Mouse (Mus musculus) liver, embryonic 12.5 days (tissue): ENCODE results near the gene Tfap2c. TPM values are rescaled to one million over a fixed set of nuclear protein-coding genes. Genes with fewer than 3 reads are reported as not detected.

Experiments used
- ATAC-seq: fragments of 200-750 bp; cut with Nextera tagmentation; 2 replicates; pipeline ENCODE4 v1.8.0; 2017; ENCODE audit warnings: moderate number of reproducible peaks, mild to moderate bottlenecking, moderate library complexity
- H3K27ac ChIP-seq: fragments of 300-500 bp; sonication (generic); 2 replicates; pipeline ENCODE4 v1.5.1; 2016; ENCODE audit warnings: mild to moderate bottlenecking
- H3K27me3 ChIP-seq: fragments of 300-500 bp; sonication (generic); replicated peaks from 2 replicates; pipeline ENCODE4 v1.6.1; 2016; ENCODE audit warnings: mild to moderate bottlenecking, moderate library complexity
- H3K36me3 ChIP-seq: fragments of 300-500 bp; sonication (generic); 2 replicates; pipeline ENCODE4 v1.6.1; 2016; ENCODE audit warnings: mild to moderate bottlenecking, moderate library complexity
- H3K4me1 ChIP-seq: fragments of 300-500 bp; sonication (generic); 2 replicates; pipeline ENCODE4 v1.6.1; 2016
- H3K4me2 ChIP-seq: fragments of 300-500 bp; sonication (generic); 2 replicates; pipeline ENCODE4 v1.6.1; 2016; ENCODE audit warnings: mild to moderate bottlenecking, moderate library complexity
- H3K4me3 ChIP-seq: fragments of 300-500 bp; sonication (generic); 2 replicates; pipeline ENCODE4 v1.5.1; 2016; ENCODE audit warnings: mild to moderate bottlenecking, moderate library complexity
- H3K9ac ChIP-seq: fragments of 300-500 bp; sonication (generic); 2 replicates; pipeline ENCODE4 v1.6.1; 2016; ENCODE audit warnings: mild to moderate bottlenecking, moderate library complexity
- H3K9me3 ChIP-seq: fragments of 300-500 bp; sonication (generic); replicated peaks from 2 replicates; pipeline ENCODE4 v1.6.1; 2016; ENCODE audit warnings: mild to moderate bottlenecking, moderate library complexity
- WGBS: fragments of 180-500 bp; shearing (Covaris S2); methylation state at CpG from one replicate; pipeline ENCODE4 v1.1.7; 2016; ENCODE audit not compliant: insufficient replicate concordance; 5-methylcytosine and 5-hydroxymethylcytosine counted together
- polyA plus RNA-seq: library from polyadenylated mRNA; unstranded; fragments of >200 nt; fragmentation: Nextera tagmentation; extraction: Ambion mirVana; gene quantifications from 2 replicates; pipeline ENCODE4 v1.2.1, GENCODE M21; 2016

The Tfap2c gene
- polyA plus RNA-seq, 1 experiment from 2014 or later = not detected

DNA sequence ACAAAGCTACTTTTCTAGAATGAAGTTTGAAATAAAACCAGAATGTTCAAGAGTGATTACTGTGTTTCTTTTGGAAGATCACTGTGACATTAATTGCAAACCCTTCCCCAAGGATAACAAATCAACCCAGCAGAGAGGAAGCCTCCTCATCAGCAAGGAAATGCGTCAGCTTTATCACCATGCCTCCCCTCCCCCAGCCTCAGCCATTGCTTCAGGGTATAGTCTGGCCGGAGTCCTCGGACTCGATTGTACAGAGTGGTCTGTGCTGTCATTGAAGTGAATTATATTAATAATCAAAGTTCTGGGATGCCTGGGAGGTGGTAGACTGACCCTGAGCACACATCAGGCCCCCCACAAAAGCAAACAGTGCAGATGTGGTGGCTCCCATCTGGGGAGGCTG is 5.4 kb upstream of the Tfap2c start:
- Histone ChIP-seq H3K4me3 (no peak overlapping the region), H3K27me3 (peaks cover 80% of the 10 kb centered on the region), H3K4me1 (peaks cover 12% of the 10 kb centered on the region; the same call in 1 of the 2 replicates), H3K9ac (no peak overlapping the region), H3K27ac (no peak overlapping the region), H3K9me3 (no peaks in the 10 kb centered on the region), H3K4me2 (no peak overlapping the region), H3K36me3 (no peaks in the 10 kb centered on the region)
- ATAC-seq = no peak
- 21% methylated on average over 4 of the region's 4 CpGs for WGBS

DNA sequence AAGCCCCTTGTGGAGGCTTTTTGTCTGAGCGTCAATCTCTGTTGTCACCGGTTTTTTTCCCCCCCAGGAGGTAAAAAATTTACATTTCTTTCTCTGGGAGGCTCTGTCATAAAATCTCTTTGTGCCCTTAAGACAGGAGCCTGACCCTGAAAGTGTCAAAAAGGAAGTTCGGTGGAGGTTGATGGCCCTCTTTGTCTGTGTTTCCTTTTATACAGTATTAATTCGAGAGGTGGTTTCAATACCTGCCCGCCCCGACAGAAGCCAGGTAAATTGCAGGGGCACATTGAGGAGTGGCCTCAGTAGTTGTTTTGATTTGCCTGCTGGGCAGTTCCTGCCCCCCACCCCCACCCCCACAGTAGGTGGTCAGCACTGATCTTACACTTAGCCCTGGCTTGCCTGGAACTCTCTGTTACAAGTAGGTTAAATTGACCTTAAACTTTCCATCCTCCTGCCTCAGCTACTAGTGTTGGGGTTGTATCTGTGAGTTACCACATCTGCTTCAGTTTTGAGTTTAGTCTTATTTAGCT is 4.7 kb upstream of the Tfap2c start:
- Histone ChIP-seq H3K27ac (no peak overlapping the region), H3K4me3 (no peak overlapping the region), H3K27me3 (peaks cover 87% of the 10 kb centered on the region), H3K9ac (no peak overlapping the region), H3K4me1 (peaks cover 19% of the 10 kb centered on the region), H3K36me3 (no peaks in the 10 kb centered on the region), H3K4me2 (no peak overlapping the region), H3K9me3 (no peaks in the 10 kb centered on the region)
- WGBS = 16% methylated on average over 6 of the region's 6 CpGs
- no peak for ATAC-seq

DNA sequence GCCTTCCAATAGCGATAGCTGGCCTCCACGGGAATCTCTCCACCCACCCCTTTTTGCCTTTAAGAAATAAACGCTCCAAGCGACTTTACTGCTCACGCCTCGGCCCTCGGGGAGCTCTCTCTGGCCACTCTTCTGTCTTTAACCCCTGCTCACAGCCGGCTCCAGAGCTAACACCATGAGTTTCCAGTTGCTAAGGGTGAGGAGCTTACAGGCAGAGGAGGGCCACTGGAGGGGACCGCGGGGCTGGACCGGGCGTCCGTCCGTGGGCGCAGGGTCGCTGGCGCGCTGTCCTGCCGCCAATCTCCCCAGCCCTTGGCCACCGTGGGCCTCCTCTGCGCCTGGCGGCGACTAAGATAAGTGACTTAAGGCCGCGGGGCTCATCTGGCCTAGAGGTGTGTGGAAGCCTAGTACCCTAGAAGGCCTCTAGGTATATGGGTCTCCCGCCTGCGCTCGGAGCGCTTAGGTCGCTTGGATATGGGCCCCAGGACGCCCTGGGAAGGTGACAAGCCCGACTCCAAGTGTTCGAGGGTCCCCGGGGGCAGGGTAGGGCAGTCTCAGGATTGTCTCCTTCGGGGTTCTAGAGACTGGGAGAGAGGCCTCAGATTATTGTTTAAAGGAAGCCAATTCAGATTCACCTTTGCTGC is 3.7 kb upstream of the Tfap2c start:
- Histone ChIP-seq H3K36me3 (no peaks in the 10 kb centered on the region), H3K4me1 (peaks cover 22% of the 10 kb centered on the region), H3K9ac (no peak overlapping the region), H3K4me3 (no peak overlapping the region), H3K27me3 (peaks cover 93% of the 10 kb centered on the region), H3K9me3 (no peaks in the 10 kb centered on the region), H3K27ac (no peak overlapping the region), H3K4me2 (no peak overlapping the region)
- 8% methylated on average over 35 of the region's 35 CpGs for WGBS
- no peak for ATAC-seq

DNA sequence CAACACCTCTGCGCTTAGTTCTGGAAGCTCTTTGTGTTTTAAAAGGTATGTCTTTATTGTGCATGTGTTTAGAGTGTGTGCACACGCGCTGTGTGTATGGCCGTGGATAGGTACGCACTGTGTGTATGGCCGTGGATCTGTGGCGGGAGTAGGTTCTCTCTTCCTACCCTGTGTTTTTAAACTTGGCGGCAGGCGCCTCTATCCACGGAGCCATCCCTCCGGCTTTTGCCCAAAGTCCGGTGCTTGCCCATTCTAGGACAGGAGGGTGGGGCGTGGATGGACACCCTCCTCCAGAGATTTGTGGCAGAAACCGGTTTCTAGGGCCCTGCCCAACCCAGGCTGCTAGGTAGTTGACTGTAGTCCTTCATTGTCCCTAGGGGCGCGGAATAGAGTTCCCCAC is 2.8 kb upstream of the Tfap2c start:
- Histone ChIP-seq H3K27me3 (peaks cover 97% of the 10 kb centered on the region), H3K9ac (no peak overlapping the region), H3K9me3 (no peaks in the 10 kb centered on the region), H3K4me1 (peaks cover 25% of the 10 kb centered on the region), H3K36me3 (no peaks in the 10 kb centered on the region), H3K4me3 (no peak overlapping the region), H3K27ac (no peak overlapping the region), H3K4me2 (no peak overlapping the region)
- 19% methylated on average over 16 of the region's 16 CpGs for WGBS
- no peak for ATAC-seq

DNA sequence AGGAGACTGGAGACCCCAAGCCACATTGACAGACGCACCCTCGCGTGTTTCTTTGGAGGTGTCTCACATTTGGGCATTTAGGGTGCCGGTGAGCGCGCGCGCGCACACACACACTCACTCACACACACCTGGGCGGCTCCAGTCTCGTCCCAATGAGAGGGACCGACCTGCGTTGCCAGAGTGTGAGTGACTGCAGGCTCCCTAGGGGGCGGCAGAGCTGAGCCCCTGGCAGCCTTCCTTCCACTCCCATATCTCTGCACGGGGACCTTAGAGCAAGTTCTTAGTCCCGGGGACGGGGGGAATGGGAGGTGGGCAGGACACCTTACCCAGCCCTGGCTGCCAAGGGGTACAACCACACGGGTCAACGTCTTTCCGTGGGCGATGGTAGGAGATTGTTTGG is 2.3 kb upstream of the Tfap2c start:
- H3K4me2 ChIP-seq = peak overlapping the region; percentile 10; the same call in 1 of the 2 replicates
- ATAC-seq = peak; percentile 52
- H3K27me3 ChIP-seq = peaks cover 97% of the 10 kb centered on the region
- no peaks in the 10 kb centered on the region for H3K36me3 ChIP-seq
- no peak overlapping the region for H3K9ac ChIP-seq
- no peak overlapping the region for H3K27ac ChIP-seq
- under 1% methylated on average over 21 of the region's 21 CpGs for WGBS
- H3K4me1 ChIP-seq = peaks cover 25% of the 10 kb centered on the region
- no peaks in the 10 kb centered on the region for H3K9me3 ChIP-seq
- no peak overlapping the region for H3K4me3 ChIP-seq

DNA sequence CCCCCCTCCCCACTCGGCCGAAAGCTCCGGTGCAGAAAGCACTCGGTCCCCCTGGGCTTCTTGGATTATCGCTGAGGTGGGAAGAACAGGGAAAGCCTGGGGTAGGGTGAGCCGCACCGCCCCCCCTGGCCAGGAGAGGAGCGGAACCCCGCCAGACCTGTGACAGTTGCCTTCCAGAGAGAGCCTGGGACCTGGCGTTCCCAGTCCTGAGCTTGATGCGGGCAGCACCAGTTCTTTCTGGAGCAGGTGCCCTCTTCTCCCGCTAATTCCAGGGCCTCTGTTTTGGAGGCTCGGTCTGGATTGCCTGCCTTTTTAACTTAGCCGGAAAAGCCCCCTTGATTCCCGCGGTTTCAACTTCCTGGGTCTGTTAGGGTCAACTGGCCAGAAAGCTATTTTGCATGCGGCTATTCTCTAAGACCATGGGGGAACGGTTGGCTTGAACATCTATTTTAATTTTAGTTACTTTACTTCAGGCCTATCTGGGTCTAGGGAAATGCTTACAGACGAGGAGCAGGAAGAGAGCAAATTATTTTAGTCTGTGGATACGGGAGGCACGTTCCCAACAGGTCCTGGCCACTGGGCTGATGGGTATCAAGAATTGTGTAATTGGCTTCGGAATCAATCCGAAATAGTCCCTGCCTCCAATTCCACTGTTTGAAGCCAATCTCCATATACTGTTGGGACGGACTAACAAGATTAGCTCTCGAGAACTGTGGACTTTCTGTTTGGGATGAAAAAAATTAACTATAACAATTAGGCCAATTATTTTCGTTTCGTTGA is 1.4 kb upstream of the Tfap2c start:
- ATAC-seq = no peak
- Histone ChIP-seq H3K4me3 (no peak overlapping the region), H3K27ac (no peak overlapping the region), H3K4me1 (peaks cover 25% of the 10 kb centered on the region), H3K9me3 (no peaks in the 10 kb centered on the region), H3K9ac (no peak overlapping the region), H3K4me2 (peak overlapping the region; percentile 10; the same call in 1 of the 2 replicates), H3K36me3 (no peaks in the 10 kb centered on the region), H3K27me3 (peaks cover 99% of the 10 kb centered on the region)
- WGBS = 3% methylated on average over 27 of the region's 27 CpGs

GRCm38 (mm10) chr2:172548672-172549255 is 629 bp upstream of the Tfap2c start:
- no peak overlapping the region for H3K27ac ChIP-seq
- H3K9ac ChIP-seq = no peak overlapping the region
- 2% methylated on average over 27 of the region's 27 CpGs for WGBS
- H3K9me3 ChIP-seq = no peaks in the 10 kb centered on the region
- H3K4me1 ChIP-seq = peaks cover 25% of the 10 kb centered on the region
- H3K4me3 ChIP-seq = no peak overlapping the region
- H3K27me3 ChIP-seq = peaks cover 100% of the 10 kb centered on the region
- H3K36me3 ChIP-seq = no peaks in the 10 kb centered on the region
- no peak for ATAC-seq
- H3K4me2 ChIP-seq = peak overlapping the region; percentile 62; the same call in 1 of the 2 replicates

- peak overlapping the region; percentile 28 for H3K4me2 ChIP-seq
- no peak for ATAC-seq
- H3K9me3 ChIP-seq = no peaks in the 10 kb centered on the region
- 3% methylated on average over 57 of the region's 62 CpGs for WGBS
- peaks cover 99% of the 10 kb centered on the region for H3K27me3 ChIP-seq
- H3K4me3 ChIP-seq = no peak overlapping the region
- no peak overlapping the region for H3K9ac ChIP-seq
- no peaks in the 10 kb centered on the region for H3K36me3 ChIP-seq
- peaks cover 25% of the 10 kb centered on the region for H3K4me1 ChIP-seq
- H3K27ac ChIP-seq = no peak overlapping the region
Measured at GRCm38 (mm10) chr2:172550364-172551080, 1.1 kb downstream of the Tfap2c start.

GRCm38 (mm10) chr2:172551081-172551720 is 1.8 kb downstream of the Tfap2c start:
- H3K36me3 ChIP-seq = no peaks in the 10 kb centered on the region
- H3K4me2 ChIP-seq = peak overlapping the region; percentile 28
- no peak overlapping the region for H3K4me3 ChIP-seq
- WGBS = 3% methylated on average over 57 of the region's 57 CpGs
- ATAC-seq = no peak
- no peaks in the 10 kb centered on the region for H3K9me3 ChIP-seq
- H3K27ac ChIP-seq = no peak overlapping the region
- H3K4me1 ChIP-seq = peaks cover 25% of the 10 kb centered on the region
- H3K27me3 ChIP-seq = peaks cover 99% of the 10 kb centered on the region
- H3K9ac ChIP-seq = no peak overlapping the region

DNA sequence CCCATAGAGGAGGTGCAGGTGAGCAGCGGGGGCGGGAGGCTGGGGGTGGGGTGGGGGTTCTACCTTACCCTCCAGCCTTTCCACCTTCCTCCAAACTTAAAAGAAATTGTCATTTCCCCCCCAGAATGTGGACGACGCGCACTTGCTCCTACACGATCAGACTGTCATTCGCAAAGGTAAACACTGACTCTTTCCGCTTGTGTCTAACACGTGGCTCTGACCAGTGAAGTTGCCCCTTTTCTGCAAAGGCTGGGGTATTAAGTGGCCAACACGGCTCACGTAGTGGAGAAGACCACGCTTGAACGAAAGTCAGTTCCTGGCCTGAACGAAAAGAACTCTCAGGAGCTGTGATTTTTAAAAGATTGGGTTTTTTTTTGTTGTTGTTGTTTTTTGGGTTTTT is 2.5 kb downstream of the Tfap2c start:
- no peak for ATAC-seq
- 3% methylated on average over 14 of the region's 14 CpGs for WGBS
- H3K9ac ChIP-seq = no peak overlapping the region
- no peaks in the 10 kb centered on the region for H3K36me3 ChIP-seq
- peaks cover 25% of the 10 kb centered on the region for H3K4me1 ChIP-seq
- H3K9me3 ChIP-seq = no peaks in the 10 kb centered on the region
- H3K4me2 ChIP-seq = no peak overlapping the region
- peaks cover 99% of the 10 kb centered on the region for H3K27me3 ChIP-seq
- no peak overlapping the region for H3K27ac ChIP-seq
- no peak overlapping the region for H3K4me3 ChIP-seq

GRCm38 (mm10) chr2:172552666-172553065 is 3.3 kb downstream of the Tfap2c start:
- Histone ChIP-seq H3K9me3 (no peaks in the 10 kb centered on the region), H3K4me2 (no peak overlapping the region), H3K4me1 (peaks cover 22% of the 10 kb centered on the region), H3K4me3 (no peak overlapping the region), H3K9ac (no peak overlapping the region), H3K27me3 (peaks cover 96% of the 10 kb centered on the region), H3K27ac (no peak overlapping the region), H3K36me3 (no peaks in the 10 kb centered on the region)
- ATAC-seq = no peak
- 5% methylated on average over 6 of the region's 6 CpGs for WGBS
